Mouse (Mus musculus): ENCODE measurements at regions not wholly inside any gene's neighbourhood (a gene's known extent, or its start where the extent isn't known, plus 50 kb on each side); places are given as distances from the start of the nearest gene placed in this dataset.
A peak's percentile ranks its signal among the peaks of the same experiment; 100 is the strongest.
"Not testable (repeated sequence)": the region's sequence is repeated elsewhere in the genome, so short reads cannot be mapped to it uniquely, and the experiment has no call there.

DNA sequence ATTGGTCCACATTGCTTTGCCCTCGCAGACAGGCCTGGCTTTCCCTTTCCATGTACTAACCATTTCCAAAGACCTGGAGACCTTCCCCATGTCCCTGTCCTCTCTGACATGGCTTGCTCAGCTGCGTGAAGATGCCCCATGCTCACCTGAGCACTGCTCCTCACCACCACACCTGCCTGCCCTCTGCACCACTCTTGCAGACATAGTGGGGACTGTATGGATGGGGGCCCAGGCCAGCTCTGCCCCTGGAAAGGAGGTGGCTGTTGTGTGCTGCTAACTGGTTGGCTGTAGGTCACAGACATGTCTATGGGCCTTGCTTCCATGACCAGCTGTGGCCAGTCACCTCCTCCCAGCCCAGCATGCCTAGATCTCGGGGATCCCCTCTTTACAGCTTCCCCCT lies 108.7 kb downstream of the Bod1 start:
- no peak for ATAC-seq (ENCODE audit: insufficient number of reproducible peaks, low FRiP score, low TSS enrichment, low read depth)
- Histone ChIP-seq H3K27ac (no peak overlapping the region), H3K9me3 (no peaks in the 10 kb centered on the region), H3K27me3 (no peaks in the 10 kb centered on the region), H3K4me3 (no peak overlapping the region), H3K9ac (no peak overlapping the region), H3K4me2 (no peak overlapping the region), H3K36me3 (no peaks in the 10 kb centered on the region), H3K4me1 (peaks cover 13% of the 10 kb centered on the region)
- WGBS: 88% methylated on average over 3 of the region's 3 CpGs

DNA sequence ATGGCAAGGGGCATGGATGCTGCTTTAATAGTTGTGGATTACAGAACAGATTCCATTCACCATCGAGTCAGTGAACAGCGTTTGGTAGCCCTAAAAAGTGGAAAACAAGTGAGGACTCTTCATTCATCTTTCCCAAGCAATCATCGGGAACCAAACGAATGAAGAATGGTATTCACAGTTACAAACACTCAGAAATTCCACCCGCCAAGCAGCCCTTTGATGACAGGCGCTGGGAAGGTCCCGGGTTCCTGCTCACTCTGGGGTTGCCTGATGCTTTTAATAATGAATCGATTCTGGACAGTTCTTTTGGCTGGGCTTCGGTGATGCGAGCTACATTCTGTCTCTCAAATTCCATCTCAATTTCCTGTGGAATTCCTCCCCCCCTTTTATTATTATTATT lies 110.9 kb downstream of the Bod1 start:
- ATAC-seq (ENCODE audit: insufficient number of reproducible peaks, low FRiP score, low TSS enrichment, low read depth): no peak
- no peaks in the 10 kb centered on the region for H3K9me3 ChIP-seq
- no peak overlapping the region for H3K4me2 ChIP-seq
- 70% methylated on average over 10 of the region's 10 CpGs for WGBS
- H3K9ac ChIP-seq: no peak overlapping the region
- no peaks in the 10 kb centered on the region for H3K36me3 ChIP-seq
- no peak overlapping the region for H3K4me3 ChIP-seq
- H3K27ac ChIP-seq: no peak overlapping the region
- no peaks in the 10 kb centered on the region for H3K27me3 ChIP-seq
- H3K4me1 ChIP-seq: peaks cover 13% of the 10 kb centered on the region

DNA sequence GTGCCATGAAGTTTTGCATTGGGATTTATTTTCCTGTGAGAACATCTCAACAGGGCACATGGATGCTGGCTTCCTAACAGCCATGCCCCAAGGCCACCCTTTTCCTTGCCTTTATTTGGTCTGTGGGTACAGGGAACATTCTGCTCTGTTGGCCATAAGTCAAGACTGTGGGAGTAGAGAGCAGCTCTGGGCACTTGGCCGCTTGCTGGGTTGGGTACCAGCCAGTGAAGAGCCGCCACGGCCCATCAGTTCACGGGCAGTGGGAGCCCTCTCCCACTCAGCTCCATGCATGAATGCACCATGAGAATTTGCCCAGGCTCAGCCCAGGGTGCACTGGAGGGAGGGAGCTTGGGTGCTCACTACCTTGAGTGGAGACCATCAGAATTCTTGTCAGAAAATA lies 116.6 kb downstream of the Bod1 start:
- Histone ChIP-seq H3K4me3 (no peak overlapping the region), H3K9ac (no peak overlapping the region), H3K4me2 (no peak overlapping the region), H3K27me3 (no peaks in the 10 kb centered on the region), H3K9me3 (no peaks in the 10 kb centered on the region), H3K27ac (no peak overlapping the region), H3K4me1 (peaks cover 9% of the 10 kb centered on the region; the same call in 1 of the 2 replicates), H3K36me3 (no peaks in the 10 kb centered on the region)
- 89% methylated on average over 4 of the region's 4 CpGs for WGBS
- ATAC-seq (ENCODE audit: insufficient number of reproducible peaks, low FRiP score, low TSS enrichment, low read depth): no peak

DNA sequence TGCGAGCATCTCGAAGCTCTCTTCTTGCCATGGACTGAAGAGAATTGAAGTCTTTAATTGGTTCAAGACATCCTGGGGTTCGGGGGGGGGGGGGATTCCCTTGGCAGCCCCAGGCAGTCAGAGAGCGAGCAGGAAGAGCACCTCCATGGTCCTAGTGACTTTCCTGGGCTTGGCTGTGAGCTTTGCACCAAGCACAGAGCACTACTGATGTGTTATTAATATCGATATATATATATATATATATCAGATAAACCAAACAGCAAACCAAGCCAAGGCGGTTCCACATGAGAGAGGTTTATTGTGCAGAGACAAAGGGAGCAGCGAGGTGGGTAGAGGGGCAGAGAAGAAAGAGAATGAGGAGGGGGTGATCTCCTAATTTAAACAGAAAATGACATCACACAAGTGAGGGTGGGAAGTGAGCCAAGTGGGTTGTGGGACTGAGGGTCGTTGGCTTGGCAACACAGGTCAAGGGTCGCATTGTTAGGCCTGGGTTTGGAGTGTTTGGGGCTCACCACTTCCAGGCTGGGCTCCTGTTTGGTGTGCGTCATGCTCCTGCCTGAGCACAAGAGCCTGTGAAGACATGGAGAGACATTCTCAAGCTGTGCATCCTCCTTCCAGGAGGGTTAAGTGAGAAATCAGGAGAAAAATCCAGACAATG lies 119.9 kb downstream of the Bod1 start:
- H3K9me3 ChIP-seq: no peaks in the 10 kb centered on the region
- no peak overlapping the region for H3K9ac ChIP-seq
- no peak overlapping the region for H3K4me3 ChIP-seq
- no peak overlapping the region for H3K27ac ChIP-seq
- 54% methylated on average over 10 of the region's 10 CpGs for WGBS
- H3K4me2 ChIP-seq: no peak overlapping the region
- ATAC-seq (ENCODE audit: insufficient number of reproducible peaks, low FRiP score, low TSS enrichment, low read depth): no peak
- no peaks in the 10 kb centered on the region for H3K27me3 ChIP-seq
- no peaks in the 10 kb centered on the region for H3K36me3 ChIP-seq
- peaks cover 9% of the 10 kb centered on the region; the same call in 1 of the 2 replicates for H3K4me1 ChIP-seq

DNA sequence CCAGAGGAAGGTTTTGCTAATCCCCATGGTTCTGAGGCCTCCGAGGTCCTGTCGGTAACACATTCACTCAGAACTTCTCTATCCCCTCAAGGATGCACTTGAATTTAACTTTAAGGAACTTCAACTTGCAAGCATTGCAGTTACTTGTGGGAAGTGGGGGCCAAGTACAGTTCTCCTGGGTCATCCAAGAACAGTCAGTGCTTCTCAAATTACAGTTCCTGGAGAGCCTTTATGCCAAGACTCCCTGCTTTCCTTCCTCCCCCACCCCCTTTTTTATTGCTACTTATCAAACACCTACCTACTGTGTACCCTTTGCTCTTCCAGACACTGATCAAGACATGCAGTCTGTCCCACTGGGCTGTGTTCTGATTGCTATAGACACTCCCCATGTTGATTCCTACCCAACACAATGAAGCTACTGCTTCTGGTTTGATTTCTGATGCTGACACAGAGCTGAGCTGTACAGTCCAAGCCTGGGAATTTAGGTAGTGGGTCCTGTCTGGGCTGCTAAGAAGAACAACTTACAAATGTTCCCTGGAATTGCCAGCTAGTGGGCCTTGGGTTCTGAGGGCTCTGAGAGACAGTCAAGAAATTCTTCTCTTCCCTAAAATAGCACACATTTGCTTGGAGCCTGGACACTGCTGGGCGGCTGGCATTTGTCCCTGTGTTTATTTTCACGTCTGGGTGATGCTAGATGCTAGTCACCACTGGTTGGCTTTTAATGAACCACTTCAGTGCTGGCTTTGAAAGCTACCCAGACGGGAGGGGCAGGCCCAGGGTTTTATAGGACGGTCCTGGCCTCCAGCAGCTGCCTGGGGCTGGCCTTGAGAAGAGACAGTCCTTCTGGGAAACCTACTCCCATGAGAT lies 120.7 kb downstream of the Bod1 start:
- Histone ChIP-seq H3K9ac (no peak overlapping the region), H3K4me1 (peaks cover 9% of the 10 kb centered on the region; the same call in 1 of the 2 replicates), H3K27ac (no peak overlapping the region), H3K36me3 (no peaks in the 10 kb centered on the region), H3K27me3 (no peaks in the 10 kb centered on the region), H3K9me3 (no peaks in the 10 kb centered on the region), H3K4me2 (no peak overlapping the region), H3K4me3 (no peak overlapping the region)
- ATAC-seq (ENCODE audit: insufficient number of reproducible peaks, low FRiP score, low TSS enrichment, low read depth): peak; percentile 77
- WGBS: 40% methylated on average over 6 of the region's 6 CpGs

DNA sequence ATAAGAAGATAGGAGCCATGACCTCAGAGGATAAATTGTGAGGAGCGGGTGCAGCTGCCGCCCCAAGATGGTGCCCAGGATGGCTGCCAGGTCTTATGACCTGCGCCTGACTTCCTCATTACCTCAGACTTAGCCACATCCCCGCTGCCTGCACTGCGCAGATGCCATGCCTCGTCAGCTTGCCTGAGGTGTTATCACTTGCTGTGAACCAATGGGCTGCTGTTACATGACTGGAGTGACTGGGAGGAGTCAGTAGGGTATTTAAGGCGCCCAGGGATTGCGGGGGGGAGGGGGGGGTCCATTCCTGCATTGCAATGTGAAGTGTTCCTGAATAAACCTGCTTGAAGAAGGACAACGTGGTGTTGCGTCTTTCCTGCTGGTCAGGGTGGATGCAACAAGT lies 126.2 kb downstream of the Bod1 start:
- not testable (repeated sequence) for H3K9me3 ChIP-seq; H3K4me1 ChIP-seq; ATAC-seq (ENCODE audit: insufficient number of reproducible peaks, low FRiP score, low TSS enrichment, low read depth); H3K36me3 ChIP-seq; H3K4me2 ChIP-seq; H3K27me3 ChIP-seq; H3K4me3 ChIP-seq; H3K27ac ChIP-seq; H3K9ac ChIP-seq
- WGBS: 84% methylated on average over 10 of the region's 10 CpGs

DNA sequence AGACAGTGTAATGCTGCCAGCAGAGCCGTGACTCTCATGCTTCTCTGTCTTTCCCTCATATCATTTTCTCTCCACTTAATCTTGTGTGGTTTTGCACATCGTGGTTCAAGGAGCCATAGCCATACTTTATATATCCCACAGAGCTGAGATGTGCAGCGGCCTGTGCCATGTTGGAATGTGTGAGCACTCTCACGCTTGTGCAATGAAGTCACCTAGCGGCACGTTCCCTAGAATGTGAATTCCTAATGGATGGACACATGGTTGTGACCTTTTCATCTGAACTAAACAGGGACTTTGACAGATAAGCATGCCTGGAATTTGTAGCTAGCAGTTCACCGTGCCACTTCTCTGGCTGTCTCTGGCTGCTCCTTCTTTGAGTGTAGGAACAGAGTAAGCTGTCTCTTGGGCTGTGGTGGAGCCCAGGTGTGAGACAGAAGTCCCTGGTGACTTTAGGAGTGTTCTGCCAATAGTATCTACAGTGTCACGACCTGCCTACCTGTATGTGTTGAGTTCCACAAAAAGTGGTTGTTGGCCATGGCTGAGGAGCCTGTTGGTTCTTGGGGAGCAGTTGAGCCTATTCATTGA lies 129.0 kb downstream of the Bod1 start:
- no peaks in the 10 kb centered on the region for H3K27me3 ChIP-seq
- no peaks in the 10 kb centered on the region for H3K9me3 ChIP-seq
- no peak overlapping the region for H3K4me3 ChIP-seq
- no peaks in the 10 kb centered on the region for H3K4me1 ChIP-seq
- no peak overlapping the region for H3K27ac ChIP-seq
- H3K4me2 ChIP-seq: no peak overlapping the region
- ATAC-seq (ENCODE audit: insufficient number of reproducible peaks, low FRiP score, low TSS enrichment, low read depth): no peak
- H3K9ac ChIP-seq: no peak overlapping the region
- H3K36me3 ChIP-seq: no peaks in the 10 kb centered on the region
- 79% methylated on average over 8 of the region's 8 CpGs for WGBS

DNA sequence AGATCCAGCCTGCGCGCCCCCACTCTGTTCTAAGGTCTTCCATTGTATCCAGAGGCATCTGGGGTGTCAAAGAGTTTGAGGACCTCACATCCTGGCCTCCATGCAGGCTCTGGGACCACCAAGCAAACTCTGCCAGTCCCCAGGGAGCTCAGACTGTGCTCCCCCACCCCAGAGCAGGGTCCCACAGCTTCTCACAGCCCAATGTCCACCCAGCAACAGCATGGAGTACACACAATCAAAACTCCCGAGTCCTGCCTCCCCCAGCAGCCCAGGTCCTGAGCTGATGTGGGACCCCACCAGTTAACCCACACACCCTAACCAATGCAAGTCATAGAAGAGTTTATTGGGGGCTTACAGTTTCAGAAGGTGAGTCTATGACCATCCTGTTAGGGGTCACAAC lies 130.3 kb downstream of the Bod1 start:
- 84% methylated on average over 3 of the region's 3 CpGs for WGBS
- Histone ChIP-seq H3K9me3 (no peaks in the 10 kb centered on the region), H3K36me3 (no peaks in the 10 kb centered on the region), H3K4me1 (no peaks in the 10 kb centered on the region), H3K27ac (no peak overlapping the region), H3K4me3 (no peak overlapping the region), H3K27me3 (no peaks in the 10 kb centered on the region), H3K9ac (no peak overlapping the region), H3K4me2 (no peak overlapping the region)
- ATAC-seq (ENCODE audit: insufficient number of reproducible peaks, low FRiP score, low TSS enrichment, low read depth): no peak

DNA sequence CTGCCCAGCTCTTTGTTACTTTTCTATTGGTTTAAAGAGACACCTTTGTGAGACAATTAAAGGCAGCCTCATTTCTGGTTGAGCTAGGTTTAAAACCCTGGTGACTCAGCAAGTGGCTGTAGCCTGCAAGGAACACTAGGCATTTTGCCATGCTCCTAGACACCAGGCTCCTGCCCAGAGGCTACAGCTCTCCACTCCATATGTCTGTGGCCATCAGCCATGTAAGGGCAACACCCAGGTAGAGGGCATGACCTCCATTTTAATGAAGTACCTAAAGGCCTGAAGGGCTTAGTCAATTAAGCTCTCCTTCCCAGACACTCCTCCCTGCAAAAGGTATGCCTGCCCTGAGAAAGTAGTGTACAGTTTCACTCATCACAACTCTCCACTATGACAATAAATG lies 130.9 kb downstream of the Bod1 start:
- no peak overlapping the region for H3K4me2 ChIP-seq
- no peaks in the 10 kb centered on the region for H3K4me1 ChIP-seq
- no peak overlapping the region for H3K9ac ChIP-seq
- no peaks in the 10 kb centered on the region for H3K27me3 ChIP-seq
- no peak overlapping the region for H3K4me3 ChIP-seq
- no peak for ATAC-seq (ENCODE audit: insufficient number of reproducible peaks, low FRiP score, low TSS enrichment, low read depth)
- no peak overlapping the region for H3K27ac ChIP-seq
- H3K9me3 ChIP-seq: no peaks in the 10 kb centered on the region
- no peaks in the 10 kb centered on the region for H3K36me3 ChIP-seq

DNA sequence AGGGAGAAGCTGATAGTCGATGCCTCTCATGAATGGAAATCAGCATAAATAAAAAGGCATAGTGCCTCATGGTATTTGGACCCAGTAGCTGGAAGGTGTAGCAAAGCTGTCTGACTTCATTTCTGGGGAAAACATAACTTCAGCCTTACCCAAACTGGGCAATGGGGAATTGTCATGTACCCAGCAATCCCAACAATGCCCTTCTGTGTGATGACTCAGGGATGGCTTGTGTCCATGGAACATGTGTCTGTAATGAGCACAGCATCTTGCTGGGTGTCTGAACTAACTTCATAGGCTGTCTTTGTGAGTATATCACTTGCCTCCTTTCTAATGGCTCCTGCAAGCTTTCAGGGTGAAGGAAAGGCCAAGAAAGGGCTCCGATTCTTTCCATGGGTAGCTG lies 140.3 kb downstream of the Bod1 start:
- H3K4me2 ChIP-seq: no peak overlapping the region
- H3K27me3 ChIP-seq: no peaks in the 10 kb centered on the region
- no peaks in the 10 kb centered on the region for H3K36me3 ChIP-seq
- no peaks in the 10 kb centered on the region for H3K9me3 ChIP-seq
- 85% methylated on average over 2 of the region's 2 CpGs for WGBS
- H3K27ac ChIP-seq: no peak overlapping the region
- no peak for ATAC-seq (ENCODE audit: insufficient number of reproducible peaks, low FRiP score, low TSS enrichment, low read depth)
- H3K9ac ChIP-seq: no peak overlapping the region
- no peak overlapping the region for H3K4me3 ChIP-seq
- H3K4me1 ChIP-seq: no peaks in the 10 kb centered on the region

DNA sequence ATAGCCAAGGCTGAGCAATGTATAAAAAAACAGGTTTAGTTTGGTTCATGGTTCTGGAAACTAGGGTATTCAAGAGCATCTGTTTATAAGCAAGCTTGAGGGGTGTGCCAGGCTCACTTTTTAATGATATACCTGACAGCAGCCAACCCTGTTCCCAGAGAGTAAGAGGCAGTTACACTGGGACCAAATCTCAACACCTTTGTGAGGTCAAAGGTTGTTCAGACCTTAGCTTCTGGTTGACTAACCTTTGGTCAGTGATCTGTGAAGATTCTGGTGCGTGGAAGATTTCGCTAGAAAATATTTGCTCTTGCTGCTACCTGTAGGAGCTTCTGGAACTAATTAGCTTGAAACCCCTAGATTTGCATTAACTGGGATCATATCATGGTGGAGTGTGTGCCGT lies 140.8 kb downstream of the Bod1 start:
- H3K9me3 ChIP-seq: no peaks in the 10 kb centered on the region
- no peak overlapping the region for H3K9ac ChIP-seq
- H3K27ac ChIP-seq: no peak overlapping the region
- ATAC-seq (ENCODE audit: insufficient number of reproducible peaks, low FRiP score, low TSS enrichment, low read depth): no peak
- no peak overlapping the region for H3K4me3 ChIP-seq
- WGBS: 72% methylated on average over 3 of the region's 3 CpGs
- H3K4me1 ChIP-seq: no peaks in the 10 kb centered on the region
- no peaks in the 10 kb centered on the region for H3K27me3 ChIP-seq
- H3K36me3 ChIP-seq: no peaks in the 10 kb centered on the region
- no peak overlapping the region for H3K4me2 ChIP-seq

DNA sequence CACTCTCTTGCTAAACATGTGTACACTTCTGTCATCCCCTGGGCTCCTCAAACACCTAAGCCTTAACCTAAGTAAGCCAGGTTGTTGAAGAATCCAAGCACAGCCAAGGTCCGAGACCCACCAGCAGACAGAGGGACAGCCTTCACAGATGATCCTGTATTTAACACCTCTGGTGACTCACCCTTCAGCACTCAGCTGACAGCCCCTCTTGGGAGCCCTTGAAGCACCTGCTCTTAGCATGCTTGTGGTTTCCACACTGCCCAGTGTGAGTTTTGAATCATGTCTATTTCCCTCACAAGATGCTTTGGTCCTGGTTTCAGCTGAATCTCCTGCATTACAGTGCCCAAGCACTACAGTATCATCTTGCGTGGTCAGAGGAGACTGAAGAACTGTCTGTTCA lies 142.0 kb downstream of the Bod1 start:
- Histone ChIP-seq H3K9ac (no peak overlapping the region), H3K4me3 (no peak overlapping the region), H3K27me3 (no peaks in the 10 kb centered on the region), H3K4me2 (no peak overlapping the region), H3K36me3 (no peaks in the 10 kb centered on the region), H3K9me3 (no peaks in the 10 kb centered on the region), H3K4me1 (no peaks in the 10 kb centered on the region), H3K27ac (no peak overlapping the region)
- WGBS: 90% methylated on average over 2 of the region's 2 CpGs
- ATAC-seq (ENCODE audit: insufficient number of reproducible peaks, low FRiP score, low TSS enrichment, low read depth): 0 out of 2 replicates have a peak, but pooled peaks have one; percentile 4
